Mouse (Mus musculus) liver, embryonic 14.5 days (tissue): ENCODE results near the gene Tcl1b2. TPM values are rescaled to one million over a fixed set of nuclear protein-coding genes. Genes with fewer than 3 reads are reported as not detected.
"Not testable (repeated sequence)": the region's sequence is repeated elsewhere in the genome, so short reads cannot be mapped to it uniquely, and the experiment has no call there.

Experiments
- ATAC-seq: fragments of 200-750 bp; cut with Nextera tagmentation; 2 replicates; pipeline ENCODE4 v1.8.0; 2017; ENCODE audit warnings: moderate number of reproducible peaks, mild to moderate bottlenecking, moderate library complexity; ENCODE audit not compliant: insufficient read depth
- DNase-seq, 3 experiments: peaks; one replicate each; pipeline ENCODE4 v3.0.0-alpha.2; 2012 to 2013; ENCODE audit warnings: low read depth in 3 of 3, low spot score in 3 of 3
- H3K27ac ChIP-seq: fragments of 300-500 bp; sonication (generic); 2 replicates; pipeline ENCODE4 v1.5.1; 2014; ENCODE audit warnings: moderate library complexity, mild to moderate bottlenecking, control low read depth, inconsistent platforms
- H3K27me3 ChIP-seq: fragments of 300-500 bp; sonication (generic); 2 replicates; pipeline ENCODE4 v1.6.1; 2014; ENCODE audit warnings: mild to moderate bottlenecking, low read length, moderate library complexity; ENCODE audit not compliant: control insufficient read depth, insufficient read depth
- H3K36me3 ChIP-seq: fragments of 300-500 bp; sonication (generic); replicated peaks from 2 replicates; pipeline ENCODE4 v1.6.1; 2014; ENCODE audit warnings: low read depth; ENCODE audit not compliant: control insufficient read depth, insufficient read depth
- H3K4me1 ChIP-seq, 2 experiments: fragments of 200-500 bp in 1 of 2; fragments of 300-500 bp in 1 of 2; sonication (generic) in 1 of 2; replicated peaks; 2 replicates each; pipeline ENCODE4 v1.6.1; 2012 to 2014; ENCODE audit warnings: antibody characterized with exemption in 1 of 2, inconsistent platforms in 1 of 2, low read length in 1 of 2; ENCODE audit not compliant: control insufficient read depth in 2 of 2, insufficient read depth in 2 of 2
- H3K4me2 ChIP-seq: fragments of 300-500 bp; sonication (generic); 2 replicates; pipeline ENCODE4 v1.6.1; 2014; ENCODE audit warnings: low read depth, mild to moderate bottlenecking, control low read depth, moderate library complexity
- H3K4me3 ChIP-seq, 2 experiments: fragments of 200-500 bp in 1 of 2; fragments of 300-500 bp in 1 of 2; sonication (generic) in 1 of 2; 2 replicates each; pipeline ENCODE4 v1.5.1; 2012 to 2014; ENCODE audit warnings: low read depth in 2 of 2, low read length in 2 of 2, mild to moderate bottlenecking in 2 of 2, control low read depth in 1 of 2, inconsistent platforms in 1 of 2, moderate library complexity in 1 of 2; ENCODE audit not compliant: insufficient read depth in 1 of 2
- H3K9ac ChIP-seq: fragments of 300-500 bp; sonication (generic); replicated peaks from 2 replicates; pipeline ENCODE4 v1.6.1; 2014; ENCODE audit warnings: mild to moderate bottlenecking, control low read depth, moderate library complexity
- H3K9me3 ChIP-seq: fragments of 300-500 bp; sonication (generic); 2 replicates; pipeline ENCODE4 v1.6.1; 2016; ENCODE audit warnings: low read length, mixed read lengths; ENCODE audit not compliant: control insufficient read depth
- CTCF ChIP-seq: IDR thresholded peaks from 2 replicates; pipeline ENCODE4 v1.5.1; 2016; ENCODE audit warnings: antibody characterized with exemption, low read depth, control low read depth
- EP300 ChIP-seq: IDR thresholded peaks from 2 replicates; pipeline ENCODE4 v1.6.1; 2016; ENCODE audit warnings: antibody characterized with exemption, low read depth
- WGBS: fragments of 180-500 bp; shearing (Covaris S2); extraction: QIAGEN DNeasy Blood & Tissue Kit; methylation state at CpG from one replicate; pipeline ENCODE4 v1.1.7; 2014; ENCODE audit not compliant: insufficient replicate concordance; 5-methylcytosine and 5-hydroxymethylcytosine counted together
- polyA plus RNA-seq, 2 experiments: library from polyadenylated mRNA; depleted of rRNA in 1 of 2; stranded (reverse) in 1 of 2; unstranded in 1 of 2; fragments of >200 nt; fragmentation: Nextera tagmentation in 1 of 2; extraction: Ambion mirVana in 1 of 2; gene quantifications; 2 replicates each; pipeline versions ENCODE4 v1.2.1 to v1.2.3; 2012 to 2014

Tcl1b2 gene
- polyA plus RNA-seq, 2 experiments: 0.07 TPM; not detected in 1

DNA sequence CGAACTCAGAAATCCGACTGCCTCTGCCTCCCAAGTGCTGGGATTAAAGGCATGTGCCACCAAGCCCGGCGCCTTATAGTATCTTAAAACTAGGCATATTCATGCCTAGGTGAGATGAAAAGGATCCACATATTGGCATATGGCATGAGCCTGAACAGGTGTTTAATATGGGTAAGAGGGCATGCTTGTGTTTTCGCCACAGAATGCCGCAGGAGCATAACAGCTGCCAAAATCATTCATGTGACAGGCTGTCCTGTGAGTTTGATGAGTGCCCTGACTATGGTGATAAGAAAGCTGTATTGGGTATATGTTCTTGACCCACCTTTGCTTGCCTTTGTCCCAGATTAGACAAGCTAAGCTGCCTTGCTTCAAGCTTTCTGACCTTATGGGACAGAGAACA lies 20.5 kb upstream of the Tcl1b2 start:
- DNase-seq: no peak
- H3K27me3 ChIP-seq: no peaks in the 10 kb centered on the region
- H3K4me3 ChIP-seq: no peak overlapping the region
- TF ChIP-seq CTCF: no peak
- no peak for TF ChIP-seq EP300
- no peaks in the 10 kb centered on the region for H3K4me1 ChIP-seq
- no peaks in the 10 kb centered on the region for H3K36me3 ChIP-seq
- ATAC-seq: no peak
- no peaks in the 10 kb centered on the region for H3K9me3 ChIP-seq
- H3K27ac ChIP-seq: no peak overlapping the region
- no peak overlapping the region for H3K4me2 ChIP-seq
- WGBS: 64% methylated on average over 6 of the region's 6 CpGs
- no peak overlapping the region for H3K9ac ChIP-seq

DNA sequence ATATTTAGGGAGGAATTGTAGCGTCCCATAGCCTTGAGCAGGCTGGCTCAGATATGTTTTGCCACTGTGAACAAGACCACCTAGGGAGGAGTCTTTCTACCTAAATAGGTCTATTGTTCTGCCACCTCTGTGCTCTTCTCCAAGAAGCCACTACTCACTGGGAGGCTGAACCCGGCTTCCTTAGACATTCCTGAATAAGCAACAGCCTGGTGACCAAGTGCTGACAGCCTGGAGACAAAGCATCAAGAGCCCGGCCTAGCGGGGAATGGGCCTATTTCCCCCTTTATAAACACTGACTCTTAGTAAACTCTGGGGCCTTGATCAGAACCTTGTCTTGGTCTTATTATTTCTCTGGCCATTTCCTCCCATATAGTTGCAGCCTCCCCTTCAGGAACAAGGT lies 19.3 kb upstream of the Tcl1b2 start:
- no peak for ATAC-seq
- Histone ChIP-seq H3K4me1 (no peaks in the 10 kb centered on the region), H3K27me3 (no peaks in the 10 kb centered on the region), H3K27ac (no peak overlapping the region), H3K4me2 (no peak overlapping the region), H3K36me3 (no peaks in the 10 kb centered on the region), H3K4me3 (no peak overlapping the region), H3K9me3 (no peaks in the 10 kb centered on the region), H3K9ac (no peak overlapping the region)
- 51% methylated on average over 4 of the region's 4 CpGs for WGBS
- TF ChIP-seq CTCF (no peak), EP300 (no peak)
- no peak for DNase-seq

DNA sequence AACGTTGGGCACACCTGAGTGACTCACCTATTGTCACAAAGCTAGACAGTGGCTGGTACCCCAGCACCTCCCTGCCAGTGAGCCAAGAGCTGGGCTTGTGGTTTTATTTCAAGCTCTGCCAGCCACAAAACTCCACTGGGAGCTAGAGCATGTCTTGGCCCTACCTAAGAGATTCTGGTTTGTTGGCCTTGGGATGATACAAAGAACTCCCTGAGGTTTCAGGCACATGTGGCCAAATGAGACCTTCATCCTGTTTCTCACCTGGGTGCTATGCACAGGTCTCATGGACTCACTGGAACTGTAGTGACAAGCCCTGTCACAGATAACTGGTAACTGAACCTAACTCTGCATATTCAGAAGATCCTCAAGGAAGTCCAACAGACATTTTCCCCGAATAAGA lies 18.2 kb upstream of the Tcl1b2 start:
- TF ChIP-seq CTCF (no peak), EP300 (no peak)
- no peaks in the 10 kb centered on the region for H3K27me3 ChIP-seq
- no peak overlapping the region for H3K9ac ChIP-seq
- H3K9me3 ChIP-seq: no peaks in the 10 kb centered on the region
- ATAC-seq: no peak
- no peaks in the 10 kb centered on the region for H3K36me3 ChIP-seq
- DNase-seq: no peak
- H3K4me3 ChIP-seq: no peak overlapping the region
- 35% methylated on average over 2 of the region's 2 CpGs for WGBS
- H3K27ac ChIP-seq: no peak overlapping the region
- H3K4me2 ChIP-seq: no peak overlapping the region
- no peaks in the 10 kb centered on the region for H3K4me1 ChIP-seq

DNA sequence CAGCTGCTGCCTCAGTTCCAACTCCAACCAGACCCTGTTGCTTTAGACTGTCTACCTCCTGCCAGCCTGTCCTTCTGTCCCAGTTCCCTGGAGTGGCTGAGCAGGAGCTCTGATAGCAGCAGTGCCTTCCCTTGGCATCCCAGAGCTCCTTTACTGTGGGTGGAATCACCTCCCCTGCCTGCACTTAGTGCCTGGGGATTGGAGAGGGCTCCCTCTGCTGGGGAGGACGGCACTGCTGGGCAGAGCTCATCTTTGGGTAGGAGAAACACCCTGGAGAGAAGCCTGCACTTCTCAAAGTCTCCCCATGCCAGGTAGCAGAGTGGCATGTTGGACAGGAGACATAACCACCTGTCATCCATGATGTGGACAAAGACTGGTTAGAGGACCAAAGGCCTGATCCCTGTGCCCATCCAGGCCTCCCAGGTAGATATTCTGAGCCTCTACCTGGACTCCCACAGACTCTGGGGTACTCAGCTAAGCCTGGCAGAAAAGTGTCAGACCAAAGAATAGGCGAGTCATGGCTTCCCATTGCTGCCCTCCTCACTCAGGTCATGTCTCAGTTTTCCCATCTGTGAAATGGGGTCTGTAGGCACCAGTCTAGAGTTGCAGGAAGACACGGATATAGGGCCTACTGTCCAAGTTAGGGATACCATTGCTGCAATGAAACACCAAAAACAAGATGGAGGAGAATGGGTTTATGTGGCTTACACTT lies 16.2 kb upstream of the Tcl1b2 start:
- not testable (repeated sequence) for H3K27me3 ChIP-seq, H3K27ac ChIP-seq, ATAC-seq, H3K9me3 ChIP-seq, H3K36me3 ChIP-seq, H3K9ac ChIP-seq, H3K4me3 ChIP-seq, H3K4me1 ChIP-seq, H3K4me2 ChIP-seq, DNase-seq
- peak; percentile 22; the same call in 1 of the 2 replicates for TF ChIP-seq CTCF
- 38% methylated on average over 3 of the region's 3 CpGs for WGBS

DNA sequence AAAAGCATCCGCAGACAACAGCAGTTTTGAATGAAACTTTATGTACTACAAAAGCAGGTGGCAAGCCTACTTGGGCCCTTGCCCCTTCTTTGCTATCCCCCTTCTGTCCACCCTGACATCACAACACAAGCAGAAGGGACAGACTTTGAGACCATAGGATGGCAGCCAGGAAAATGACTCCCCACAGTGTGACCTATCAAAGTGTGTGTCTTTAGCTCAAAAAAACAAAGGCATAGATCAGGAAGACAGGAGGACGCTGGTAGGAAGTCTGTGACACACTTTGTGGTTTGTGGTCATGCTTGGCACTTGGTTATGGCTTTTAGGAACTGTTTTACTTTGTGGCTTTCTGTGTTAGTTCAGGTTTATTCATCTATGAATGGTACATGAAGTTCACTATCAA lies 11.6 kb upstream of the Tcl1b2 start:
- H3K9me3 ChIP-seq, H3K9ac ChIP-seq, H3K27ac ChIP-seq, H3K36me3 ChIP-seq, H3K27me3 ChIP-seq, H3K4me1 ChIP-seq, DNase-seq, H3K4me3 ChIP-seq, ATAC-seq, H3K4me2 ChIP-seq: not testable (repeated sequence)
- WGBS: 18% methylated on average over 2 of the region's 2 CpGs

DNA sequence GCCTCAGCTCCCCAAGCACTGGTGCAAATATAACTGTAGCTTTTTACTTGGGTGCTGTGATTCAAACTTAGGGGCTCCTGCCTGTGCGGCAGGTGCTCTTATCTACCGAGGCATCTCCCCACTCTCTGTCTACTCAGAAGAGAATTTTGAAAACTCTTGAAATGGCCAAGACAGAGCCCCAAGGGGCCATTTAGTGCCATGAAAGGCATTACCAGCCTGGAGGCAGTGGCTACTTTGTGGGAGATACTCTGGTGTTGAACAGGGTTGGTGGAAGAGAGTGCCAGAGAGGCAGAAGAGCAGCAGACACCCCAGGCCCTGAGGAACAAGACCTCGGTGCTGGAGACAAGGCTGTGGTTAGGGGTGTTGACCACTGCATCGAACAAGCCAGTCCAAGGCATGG lies 11.0 kb upstream of the Tcl1b2 start:
- H3K9me3 ChIP-seq, H3K4me1 ChIP-seq, H3K27me3 ChIP-seq, H3K27ac ChIP-seq, H3K36me3 ChIP-seq, H3K4me3 ChIP-seq, DNase-seq, ATAC-seq, H3K9ac ChIP-seq, H3K4me2 ChIP-seq: not testable (repeated sequence)
- WGBS: 35% methylated on average over 4 of the region's 4 CpGs

DNA sequence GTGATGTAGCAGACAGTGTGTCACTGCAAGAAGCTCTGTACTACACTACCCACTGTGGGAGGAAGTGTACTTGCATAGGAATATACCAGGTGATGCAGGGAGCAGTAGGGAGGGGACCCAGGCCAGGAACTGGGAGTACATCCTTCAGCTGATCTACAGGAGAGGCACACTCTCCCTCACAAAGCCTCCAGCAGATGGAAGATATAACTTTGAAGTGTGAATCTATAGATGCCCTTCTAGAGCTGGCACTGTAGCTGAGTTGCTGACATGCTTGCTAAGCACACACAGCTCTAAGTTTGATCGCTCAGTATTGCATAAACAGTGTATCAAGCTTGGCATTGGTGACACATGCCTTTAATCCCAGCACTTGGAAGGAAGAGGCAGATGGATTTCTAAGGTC lies 8.1 kb upstream of the Tcl1b2 start:
- not testable (repeated sequence) for DNase-seq, H3K27me3 ChIP-seq, ATAC-seq, H3K9ac ChIP-seq, H3K27ac ChIP-seq, H3K4me3 ChIP-seq, H3K36me3 ChIP-seq, H3K4me2 ChIP-seq, H3K4me1 ChIP-seq, H3K9me3 ChIP-seq
- WGBS: 52% methylated on average over 1 of the region's 1 CpGs
